Mouse (Mus musculus): Measurements from ENCODE around the gene Pdzd2. TPM values are rescaled to one million over a fixed set of nuclear protein-coding genes. Genes with fewer than 3 reads are reported as not detected.
A peak's percentile ranks its signal among the peaks of the same experiment; 100 is the strongest.

Gene Pdzd2
- polyA plus RNA-seq, 1 experiment from 2014 or later = 4.9 TPM

- H3K27me3 ChIP-seq (ENCODE audit: insufficient read depth, poor library complexity, severe bottlenecking) = no peaks in the 10 kb centered on the region
- peaks cover 71% of the 10 kb centered on the region for H3K4me1 ChIP-seq (replicated peaks)
- no peaks in the 10 kb centered on the region for H3K36me3 ChIP-seq
- no peaks in the 10 kb centered on the region for H3K9me3 ChIP-seq
- peak overlapping the region; percentile 54 for H3K27ac ChIP-seq
- no peak overlapping the region for H3K4me3 ChIP-seq
- 66% methylated on average over 1 of the region's 1 CpGs for WGBS
- peak; percentile 36 for DNase-seq (ENCODE audit: low spot score)
Measured at GRCm38 (mm10) chr15:12432320-12432719, 307.4 kb downstream of the Pdzd2 start.

DNA sequence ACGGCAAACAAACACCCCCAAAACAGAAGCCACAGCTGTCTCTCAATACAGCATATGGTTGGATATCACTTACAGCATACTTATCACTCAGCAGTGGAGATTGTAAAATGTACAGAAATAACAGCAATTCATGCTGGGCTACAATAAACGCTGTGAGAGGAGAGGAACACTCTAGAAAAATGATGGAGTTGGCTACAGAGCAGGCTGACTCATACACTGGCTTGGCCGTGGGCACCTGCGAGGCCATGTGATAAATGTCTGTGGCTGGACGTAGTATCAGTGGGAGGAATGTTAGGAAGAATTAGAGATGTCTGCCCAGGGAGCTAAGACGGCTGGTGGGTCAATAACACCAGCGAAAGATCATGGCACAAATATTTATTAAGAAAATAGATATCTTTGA lies 308.0 kb downstream of the Pdzd2 start:
- Histone ChIP-seq H3K36me3 (no peaks in the 10 kb centered on the region), H3K27ac (peak overlapping the region; percentile 23; the same call in 1 of the 2 replicates), H3K4me1 (replicated peaks) (peaks cover 71% of the 10 kb centered on the region), H3K9me3 (no peaks in the 10 kb centered on the region), H3K4me3 (no peak overlapping the region), H3K27me3 (ENCODE audit: insufficient read depth, poor library complexity, severe bottlenecking) (no peaks in the 10 kb centered on the region)
- WGBS = 79% methylated on average over 7 of the region's 7 CpGs
- no peak for DNase-seq (ENCODE audit: low spot score)

DNA sequence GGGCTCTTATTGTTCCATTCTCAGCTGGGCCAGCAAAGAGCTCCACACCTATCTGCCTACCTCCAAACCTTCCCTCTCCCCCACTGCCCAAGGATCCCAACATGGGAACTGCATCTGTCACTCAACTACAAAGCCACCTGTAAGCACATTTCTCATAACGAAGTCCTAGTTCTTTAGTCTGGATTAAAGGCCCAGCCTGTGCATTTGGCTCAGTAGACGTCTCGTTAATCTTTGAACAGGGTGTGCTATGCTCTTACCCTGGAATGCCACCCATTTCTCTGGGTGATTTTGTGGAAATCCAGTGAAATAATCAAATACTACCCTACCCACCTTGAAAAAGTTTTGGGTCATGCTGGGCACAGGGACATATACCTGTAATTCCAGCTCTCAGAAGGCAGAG lies 308.5 kb downstream of the Pdzd2 start:
- Histone ChIP-seq H3K9me3 (no peaks in the 10 kb centered on the region), H3K4me3 (no peak overlapping the region), H3K27ac (peak overlapping the region; percentile 23), H3K4me1 (replicated peaks) (peaks cover 67% of the 10 kb centered on the region), H3K36me3 (no peaks in the 10 kb centered on the region), H3K27me3 (ENCODE audit: insufficient read depth, poor library complexity, severe bottlenecking) (no peaks in the 10 kb centered on the region)
- WGBS = 90% methylated on average over 3 of the region's 3 CpGs
- DNase-seq (ENCODE audit: low spot score) = no peak

DNA sequence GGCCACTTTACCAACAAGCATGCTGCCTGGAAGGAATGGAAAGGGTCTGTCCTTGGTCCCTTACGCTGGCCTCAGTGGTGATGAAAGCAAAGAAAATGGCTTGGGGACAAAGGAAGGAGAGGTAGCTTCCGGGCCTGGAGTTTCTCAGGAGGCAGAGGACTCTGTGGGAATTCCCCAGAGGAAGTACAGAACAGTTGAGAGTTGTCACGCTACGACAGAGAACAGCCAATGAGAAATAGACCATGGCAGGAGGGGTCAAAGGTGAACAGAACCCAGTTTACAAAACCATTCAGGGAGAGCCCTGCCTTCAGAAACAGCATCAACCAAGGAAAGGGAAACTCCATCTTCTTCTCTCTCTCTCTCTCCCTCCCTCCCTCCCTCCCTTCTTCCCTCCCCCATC lies 309.1 kb downstream of the Pdzd2 start:
- peak overlapping the region; percentile 62; the same call in 1 of the 2 replicates for H3K27ac ChIP-seq
- 33% methylated on average over 4 of the region's 4 CpGs for WGBS

DNA sequence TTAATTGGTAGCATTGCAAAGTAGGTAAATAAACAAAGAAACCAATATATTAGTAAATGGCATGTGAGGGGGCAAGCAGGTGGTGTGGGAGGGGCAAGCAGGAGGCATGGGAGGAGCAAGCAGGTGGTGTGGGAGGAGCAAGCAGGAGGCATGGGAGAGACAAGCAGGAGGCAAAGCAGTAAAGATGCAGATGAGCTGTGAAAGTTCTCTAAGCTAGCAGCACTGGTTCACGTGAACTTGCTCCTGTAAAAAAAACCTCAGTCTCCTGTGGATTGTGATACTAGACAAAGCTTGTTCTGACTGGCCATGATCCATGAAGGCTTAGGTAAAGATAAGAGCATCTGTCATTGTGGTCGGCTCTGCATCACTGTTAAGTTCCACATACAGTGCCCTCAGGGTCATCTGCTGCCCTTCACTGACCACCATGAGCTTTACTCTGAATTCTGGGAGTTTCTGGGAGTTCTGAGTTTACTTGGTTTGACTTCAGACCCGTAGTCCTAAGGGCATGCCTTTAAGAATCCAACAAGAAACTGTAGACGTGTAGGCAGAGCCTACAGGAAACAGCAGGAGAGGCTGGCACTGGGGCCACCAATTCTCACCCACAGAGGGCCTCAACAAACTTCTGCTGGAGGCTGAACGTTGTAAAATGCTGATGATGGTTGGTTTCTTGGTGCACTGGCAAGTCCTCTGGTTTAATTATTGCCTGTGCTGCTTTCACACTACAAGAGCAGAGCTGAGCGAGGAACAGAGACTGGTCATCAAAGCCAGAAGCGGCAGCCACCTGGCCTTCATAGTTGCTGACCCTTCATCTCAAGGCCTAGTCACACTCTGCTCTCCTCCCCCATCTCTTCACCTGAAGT lies 309.9 kb downstream of the Pdzd2 start:
- H3K9me3 ChIP-seq = no peaks in the 10 kb centered on the region
- 75% methylated on average over 7 of the region's 7 CpGs for WGBS
- no peaks in the 10 kb centered on the region for H3K27me3 ChIP-seq (ENCODE audit: insufficient read depth, poor library complexity, severe bottlenecking)
- no peaks in the 10 kb centered on the region for H3K36me3 ChIP-seq
- H3K4me1 ChIP-seq (replicated peaks) = peaks cover 66% of the 10 kb centered on the region
- H3K27ac ChIP-seq = peak overlapping the region; percentile 62; the same call in 1 of the 2 replicates
- no peak for DNase-seq (ENCODE audit: low spot score)
- no peak overlapping the region for H3K4me3 ChIP-seq

More for the DNA sequence above, 309.1 kb downstream of the Pdzd2 start:
- Histone ChIP-seq H3K4me1 (replicated peaks) (peaks cover 62% of the 10 kb centered on the region), H3K27me3 (ENCODE audit: insufficient read depth, poor library complexity, severe bottlenecking) (no peaks in the 10 kb centered on the region), H3K36me3 (no peaks in the 10 kb centered on the region), H3K4me3 (no peak overlapping the region), H3K9me3 (no peaks in the 10 kb centered on the region)
- no peak for DNase-seq (ENCODE audit: low spot score)

- Histone ChIP-seq H3K4me3 (no peak overlapping the region), H3K36me3 (no peaks in the 10 kb centered on the region), H3K4me1 (replicated peaks) (peaks cover 61% of the 10 kb centered on the region), H3K9me3 (no peaks in the 10 kb centered on the region), H3K27me3 (ENCODE audit: insufficient read depth, poor library complexity, severe bottlenecking) (no peaks in the 10 kb centered on the region), H3K27ac (no peak overlapping the region)
- no peak for DNase-seq (ENCODE audit: low spot score)
- 85% methylated on average over 6 of the region's 6 CpGs for WGBS
Measured at GRCm38 (mm10) chr15:12427818-12428217, 311.9 kb downstream of the Pdzd2 start.

DNA sequence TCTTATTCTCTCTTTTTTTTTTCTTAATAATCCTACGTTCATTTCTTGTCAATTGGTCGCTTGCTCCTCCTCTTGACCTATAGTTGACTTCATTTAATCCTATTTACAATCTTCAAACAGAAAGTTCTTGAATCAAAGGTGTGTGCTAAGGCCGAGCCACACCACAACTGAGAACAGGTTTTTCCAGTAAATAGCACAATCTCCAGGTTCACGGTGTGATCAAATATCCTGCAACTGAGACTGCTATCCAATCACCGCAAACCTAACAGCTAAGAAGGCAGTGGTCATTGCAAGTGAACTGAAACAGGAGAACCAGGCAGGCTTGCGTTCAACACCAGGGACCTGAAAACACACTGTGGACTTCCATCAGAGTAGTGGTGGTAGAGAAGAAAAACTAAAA lies 313.4 kb downstream of the Pdzd2 start:
- no peaks in the 10 kb centered on the region for H3K27me3 ChIP-seq (ENCODE audit: insufficient read depth, poor library complexity, severe bottlenecking)
- no peak for DNase-seq (ENCODE audit: low spot score)
- WGBS = 90% methylated on average over 6 of the region's 6 CpGs
- no peak overlapping the region for H3K27ac ChIP-seq
- peaks cover 48% of the 10 kb centered on the region for H3K4me1 ChIP-seq (replicated peaks)
- no peaks in the 10 kb centered on the region for H3K36me3 ChIP-seq
- H3K9me3 ChIP-seq = no peaks in the 10 kb centered on the region
- H3K4me3 ChIP-seq = no peak overlapping the region

DNA sequence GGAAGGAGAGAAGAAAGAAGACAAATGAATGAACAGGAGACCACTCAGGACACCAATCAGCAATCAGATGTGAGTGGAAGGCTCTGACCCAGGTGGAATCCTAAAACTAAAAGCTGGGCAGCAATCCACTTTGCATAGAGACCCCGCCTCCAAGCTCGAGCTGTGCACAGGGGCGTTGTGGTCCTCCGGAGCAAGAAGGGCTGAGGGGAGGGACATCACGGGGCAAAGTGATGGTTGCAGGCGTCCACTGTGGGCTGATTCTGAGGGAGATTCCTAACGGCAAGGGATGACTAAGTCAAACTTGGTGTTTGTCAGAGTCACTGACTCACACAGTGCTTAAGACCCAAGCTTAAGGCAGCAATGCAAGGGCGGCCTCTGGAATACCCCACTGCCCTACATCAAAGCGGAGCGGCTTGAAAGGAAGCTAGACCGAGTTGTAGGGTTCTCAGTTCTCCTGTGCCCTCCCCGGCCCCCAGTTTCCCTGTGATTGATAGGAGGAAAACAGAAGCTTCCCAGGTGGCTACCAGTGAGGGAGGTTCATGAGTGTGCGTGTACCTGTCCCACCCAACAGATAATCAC lies 314.6 kb downstream of the Pdzd2 start:
- no peak for DNase-seq (ENCODE audit: low spot score)
- WGBS = 46% methylated on average over 13 of the region's 13 CpGs
- Histone ChIP-seq H3K36me3 (no peaks in the 10 kb centered on the region), H3K27ac (peak overlapping the region; percentile 25; the same call in 1 of the 2 replicates), H3K4me1 (replicated peaks) (peaks cover 38% of the 10 kb centered on the region), H3K9me3 (no peaks in the 10 kb centered on the region), H3K4me3 (no peak overlapping the region), H3K27me3 (ENCODE audit: insufficient read depth, poor library complexity, severe bottlenecking) (no peaks in the 10 kb centered on the region)

DNA sequence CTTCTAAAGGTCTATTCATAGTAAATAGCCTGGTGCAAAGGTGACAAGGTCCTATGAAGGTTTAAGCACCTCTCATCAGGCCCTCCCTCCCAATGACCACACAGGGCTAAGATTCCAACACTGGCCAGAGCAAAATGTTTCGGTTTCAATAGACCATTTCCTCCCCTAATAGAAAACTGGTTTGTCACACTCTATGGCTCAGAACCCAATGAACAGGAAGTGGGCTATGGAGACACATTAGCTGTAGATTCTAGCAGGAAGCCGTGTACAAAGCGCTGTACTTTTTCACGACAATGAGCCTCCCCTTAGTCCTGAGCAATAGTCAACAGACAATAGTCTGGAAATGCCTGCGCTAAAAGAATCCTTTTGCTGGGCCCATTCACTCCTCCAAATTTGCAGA lies 315.5 kb downstream of the Pdzd2 start:
- Histone ChIP-seq H3K27ac (no peak overlapping the region), H3K4me3 (no peak overlapping the region), H3K4me1 (replicated peaks) (peaks cover 30% of the 10 kb centered on the region), H3K27me3 (ENCODE audit: insufficient read depth, poor library complexity, severe bottlenecking) (no peaks in the 10 kb centered on the region), H3K9me3 (no peaks in the 10 kb centered on the region), H3K36me3 (no peaks in the 10 kb centered on the region)
- 56% methylated on average over 5 of the region's 5 CpGs for WGBS
- DNase-seq (ENCODE audit: low spot score) = no peak

DNA sequence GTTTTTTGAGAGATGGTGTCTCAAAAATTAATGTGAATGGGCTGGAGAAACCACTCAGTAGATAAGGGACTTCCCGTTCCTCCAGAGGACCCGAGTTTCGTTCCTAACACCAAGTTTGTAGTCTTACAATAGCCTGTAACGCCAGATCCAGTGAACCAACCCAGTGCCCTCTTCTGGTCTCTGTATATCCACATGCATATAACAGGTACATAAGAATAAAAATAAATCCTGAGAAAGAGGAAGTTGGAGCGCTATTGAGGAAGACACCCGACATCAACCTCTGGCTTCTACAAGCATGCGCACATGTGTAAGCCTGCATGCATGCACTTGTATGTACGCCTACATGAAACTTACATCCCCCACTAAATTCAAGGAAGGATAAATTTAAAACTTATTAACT lies 318.8 kb downstream of the Pdzd2 start:
- Histone ChIP-seq H3K27ac (no peak overlapping the region), H3K27me3 (ENCODE audit: insufficient read depth, poor library complexity, severe bottlenecking) (no peaks in the 10 kb centered on the region), H3K4me1 (replicated peaks) (peaks cover 18% of the 10 kb centered on the region), H3K4me3 (no peak overlapping the region), H3K36me3 (no peaks in the 10 kb centered on the region), H3K9me3 (no peaks in the 10 kb centered on the region)
- WGBS = 94% methylated on average over 8 of the region's 8 CpGs
- DNase-seq (ENCODE audit: low spot score) = no peak

- H3K36me3 ChIP-seq = no peaks in the 10 kb centered on the region
- H3K4me1 ChIP-seq (replicated peaks) = peaks cover 15% of the 10 kb centered on the region
- DNase-seq (ENCODE audit: low spot score) = no peak
- no peak overlapping the region for H3K4me3 ChIP-seq
- 92% methylated on average over 10 of the region's 10 CpGs for WGBS
- H3K27ac ChIP-seq = no peak overlapping the region
- H3K9me3 ChIP-seq = no peaks in the 10 kb centered on the region
- no peaks in the 10 kb centered on the region for H3K27me3 ChIP-seq (ENCODE audit: insufficient read depth, poor library complexity, severe bottlenecking)
Measured at GRCm38 (mm10) chr15:12420376-12420775, 319.3 kb downstream of the Pdzd2 start.

- DNase-seq (ENCODE audit: low spot score) = no peak
- 0 out of 2 replicates have a peak overlapping the region, but pooled peaks have one; percentile 1 for H3K27ac ChIP-seq
- H3K9me3 ChIP-seq = no peaks in the 10 kb centered on the region
- 84% methylated on average over 7 of the region's 7 CpGs for WGBS
- H3K27me3 ChIP-seq (ENCODE audit: insufficient read depth, poor library complexity, severe bottlenecking) = no peaks in the 10 kb centered on the region
- H3K4me1 ChIP-seq (replicated peaks) = peaks cover 6% of the 10 kb centered on the region; the same call in 1 of the 2 replicates
- H3K36me3 ChIP-seq = no peaks in the 10 kb centered on the region
- H3K4me3 ChIP-seq = no peak overlapping the region
Measured at GRCm38 (mm10) chr15:12419446-12419845, 320.3 kb downstream of the Pdzd2 start.

- Histone ChIP-seq H3K4me3 (no peak overlapping the region), H3K36me3 (no peaks in the 10 kb centered on the region), H3K27me3 (ENCODE audit: insufficient read depth, poor library complexity, severe bottlenecking) (no peaks in the 10 kb centered on the region), H3K27ac (no peak overlapping the region), H3K9me3 (no peaks in the 10 kb centered on the region), H3K4me1 (replicated peaks) (no peaks in the 10 kb centered on the region)
- 90% methylated on average over 16 of the region's 16 CpGs for WGBS
- DNase-seq (ENCODE audit: low spot score) = no peak
Measured at GRCm38 (mm10) chr15:12415536-12416200, 324.1 kb downstream of the Pdzd2 start.
